Mouse (Mus musculus): ENCODE results near the gene Prps1.

DNA sequence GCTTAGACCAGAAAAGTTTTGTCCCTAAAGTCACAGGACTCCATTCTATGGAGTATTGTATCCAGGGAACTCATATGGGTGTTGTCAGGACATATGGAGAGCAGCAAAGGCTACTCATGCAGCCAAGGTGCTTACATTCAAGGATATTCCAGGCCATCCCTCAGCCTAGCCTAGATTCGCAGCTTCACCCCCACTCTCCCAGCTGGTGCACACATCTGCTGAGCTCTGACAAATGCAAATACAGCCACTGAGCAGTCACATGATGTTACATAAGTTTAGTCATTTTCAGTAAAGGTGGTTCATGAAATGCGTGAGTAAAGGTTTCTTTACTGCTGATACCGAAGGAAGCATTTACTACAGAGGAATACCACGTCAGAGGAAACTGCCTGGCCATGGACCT, 37.9 kb upstream of the Prps1 start:
- no peak for TF ChIP-seq POLR2A (IDR thresholded peaks at IDR 0.05; ENCODE audit: borderline replicate concordance, control insufficient read depth, low read depth, low read length)
- no peak for TF ChIP-seq CTCF (IDR thresholded peaks at IDR 0.05; ENCODE audit: control insufficient read depth, insufficient read depth, low read length)

All from bone marrow, adult 2 months (tissue).